ENCODE assay signal across 18 mouse cellular contexts in genomic region chr4:31366172-31366571, GRCm38 (mm10).
DNase-seq lines count a peak whose midpoint lies in the region; ATAC-seq and TF ChIP-seq lines count a peak whose summit lies in the region.
"Had no signal": no experiment of that assay in that cellular context is flagged by ENCODE, and none has a peak within 500 bp of the region (broad histone marks: within the 10 kb centered on the region; RNA-seq: fewer than 3 reads in every experiment).

No protein-coding gene starts in this region.

- H3K79me2 ChIP-seq in heart, adult 2 months (replicated peaks; ENCODE audit: control insufficient read depth, insufficient read depth, low read length) = no peaks in the 10 kb centered on the region

- peaks cover 6% of the 10 kb centered on the region; the same call in 1 of the 2 replicates for H3K4me1 ChIP-seq in forebrain, embryonic 15.5 days
- H3K4me1 ChIP-seq in hindbrain, postnatal 0 days (ENCODE audit: insufficient read depth, low read length) = 0 out of 2 replicates have a peak, but pooled peaks cover 2% of the 10 kb centered on the region
- no peaks in the 10 kb centered on the region for H3K4me1 ChIP-seq in heart, adult 2 months (ENCODE audit: control insufficient read depth, insufficient read depth, low read length)
- H3K4me1 ChIP-seq: liver, embryonic 12.5 days; lung, embryonic 15.5 days; stomach, embryonic 15.5 days had no signal

- no peaks in the 10 kb centered on the region for H3K9me3 ChIP-seq in forebrain, embryonic 15.5 days
- no peaks in the 10 kb centered on the region for H3K9me3 ChIP-seq in hindbrain, postnatal 0 days (ENCODE audit: low read length)
- H3K9me3 ChIP-seq: liver, embryonic 12.5 days; lung, embryonic 15.5 days; stomach, embryonic 15.5 days had no signal

- no peaks in the 10 kb centered on the region for H3K36me3 ChIP-seq in forebrain, embryonic 15.5 days
- no peaks in the 10 kb centered on the region for H3K36me3 ChIP-seq in hindbrain, postnatal 0 days (ENCODE audit: insufficient read depth, low read length)
- H3K36me3 ChIP-seq in heart, adult 2 months (ENCODE audit: control insufficient read depth, insufficient read depth, low read length) = no peaks in the 10 kb centered on the region
- H3K36me3 ChIP-seq: liver, embryonic 12.5 days; lung, embryonic 15.5 days; stomach, embryonic 15.5 days had no signal

- no peak overlapping the region for H3K4me2 ChIP-seq in forebrain, embryonic 15.5 days (replicated peaks)
- no peak overlapping the region for H3K4me2 ChIP-seq in hindbrain, postnatal 0 days (ENCODE audit: low read depth, low read length)
- H3K4me2 ChIP-seq: liver, embryonic 12.5 days; lung, embryonic 15.5 days; stomach, embryonic 15.5 days had no signal

- no peak overlapping the region for H3K4me3 ChIP-seq in forebrain, embryonic 15.5 days
- no peak overlapping the region for H3K4me3 ChIP-seq in hindbrain, postnatal 0 days (ENCODE audit: low read length)
- no peak overlapping the region for H3K4me3 ChIP-seq in heart, adult 2 months
- H3K4me3 ChIP-seq: liver, embryonic 12.5 days; lung, embryonic 15.5 days; stomach, embryonic 15.5 days had no signal

- TF ChIP-seq POLR2A in heart, adult 2 months (IDR thresholded peaks at IDR 0.05; ENCODE audit: insufficient read depth, low read depth, low read length) = no peak

- H3K27me3 ChIP-seq in forebrain, embryonic 15.5 days = no peaks in the 10 kb centered on the region
- H3K27me3 ChIP-seq in hindbrain, postnatal 0 days (ENCODE audit: insufficient read depth, low read length) = no peaks in the 10 kb centered on the region
- H3K27me3 ChIP-seq in heart, adult 2 months (ENCODE audit: control insufficient read depth, insufficient read depth, low read length) = no peaks in the 10 kb centered on the region
- H3K27me3 ChIP-seq: liver, embryonic 12.5 days; lung, embryonic 15.5 days; stomach, embryonic 15.5 days had no signal

- intact Hi-C loops in heart, adult 2 months (cut with DNase I) = no loop called here

- DNase-seq in layer of hippocampus, adult 9-11 months = peak; percentile 20
- DNase-seq in layer of hippocampus, postnatal 36 days = no peak
- peak; percentile 5 for DNase-seq in brain, adult 2 months (ENCODE audit: low read depth, low spot score)
- peak; percentile 66 for DNase-seq in hindbrain, postnatal 0 days (ENCODE audit: low spot score)
- DNase-seq in heart, adult 2 months = no peak
- no peak for DNase-seq in urinary bladder, postnatal 25 days (ENCODE audit: low spot score)
- DNase-seq: adrenal gland, postnatal 10 days; cerebellum, adult 9-11 months; gastrocnemius, postnatal 10 days; heart, postnatal 14 days; right cerebral cortex, adult 18-20 months; spleen, adult 18-20 months; thymus, adult 2 months had no signal

- TF ChIP-seq EP300 in heart, adult 2 months (IDR thresholded peaks at IDR 0.05; ENCODE audit: insufficient read depth, low read depth, low read length) = no peak

- ATAC-seq in forebrain, embryonic 15.5 days (replicated peaks) = peak; percentile 91
- peak; percentile 85 for ATAC-seq in hindbrain, postnatal 0 days
- ATAC-seq: liver, embryonic 12.5 days had no signal

- WGBS in forebrain, embryonic 15.5 days = 52% methylated on average over 1 of the region's 1 CpGs
- 20% methylated on average over 1 of the region's 1 CpGs for WGBS in hindbrain, postnatal 0 days
- 45% methylated on average over 1 of the region's 1 CpGs for WGBS in heart, adult 2 months

- peak overlapping the region; percentile 72 for H3K27ac ChIP-seq in forebrain, embryonic 15.5 days (replicated peaks)
- H3K27ac ChIP-seq in hindbrain, postnatal 0 days = peak overlapping the region; percentile 42
- no peak overlapping the region for H3K27ac ChIP-seq in heart, adult 2 months
- H3K27ac ChIP-seq: liver, embryonic 12.5 days; lung, embryonic 15.5 days; macrophage; stomach, embryonic 15.5 days had no signal

- TF ChIP-seq CTCF in hindbrain, postnatal 0 days (IDR thresholded peaks at IDR 0.05; ENCODE audit: low read depth) = no peak
- TF ChIP-seq CTCF in heart, adult 2 months (IDR thresholded peaks at IDR 0.05) = no peak

- no peak overlapping the region for H3K9ac ChIP-seq in forebrain, embryonic 15.5 days (replicated peaks)
- H3K9ac ChIP-seq in hindbrain, postnatal 0 days (replicated peaks; ENCODE audit: low read length) = no peak overlapping the region
- H3K9ac ChIP-seq in heart, adult 2 months (ENCODE audit: low read depth, low read length) = no peak overlapping the region
- H3K9ac ChIP-seq: liver, embryonic 12.5 days; lung, embryonic 15.5 days; stomach, embryonic 15.5 days had no signal

Comparison
In these comparisons a context has a peak if more than half of its experiments do, and no peak if none do; other contexts are left out.
1. DNase-seq: peak in layer of hippocampus, adult 9-11 months (single experiment), brain, adult 2 months (single experiment) and hindbrain, postnatal 0 days (single experiment); none in layer of hippocampus, postnatal 36 days (0 of 2), heart, adult 2 months (0 of 2) and urinary bladder, postnatal 25 days (single experiment).